Mouse (Mus musculus) MEL-GATA-1-ER (cell line): Measurements from ENCODE around the gene Gtf2f2.
"Not testable (repeated sequence)": the region's sequence is repeated elsewhere in the genome, so short reads cannot be mapped to it uniquely, and the experiment has no call there.

Experiments used
- DNase-seq: peaks from one replicate; pipeline ENCODE4 v3.0.0-alpha.2; 2012; ENCODE audit warnings: low read depth; ENCODE audit errors: extremely low read depth

Gtf2f2 gene

GRCm38 (mm10) chr14:75923314-75924052 is 87.2 kb downstream of the Gtf2f2 start:
- DNase-seq: no peak

- DNase-seq: no peak
These were observed 98.0 kb downstream of the Gtf2f2 start for GRCm38 (mm10) chr14:75912665-75913064.

GRCm38 (mm10) chr14:75911968-75912367 is 98.7 kb downstream of the Gtf2f2 start:
- no peak for DNase-seq

DNA sequence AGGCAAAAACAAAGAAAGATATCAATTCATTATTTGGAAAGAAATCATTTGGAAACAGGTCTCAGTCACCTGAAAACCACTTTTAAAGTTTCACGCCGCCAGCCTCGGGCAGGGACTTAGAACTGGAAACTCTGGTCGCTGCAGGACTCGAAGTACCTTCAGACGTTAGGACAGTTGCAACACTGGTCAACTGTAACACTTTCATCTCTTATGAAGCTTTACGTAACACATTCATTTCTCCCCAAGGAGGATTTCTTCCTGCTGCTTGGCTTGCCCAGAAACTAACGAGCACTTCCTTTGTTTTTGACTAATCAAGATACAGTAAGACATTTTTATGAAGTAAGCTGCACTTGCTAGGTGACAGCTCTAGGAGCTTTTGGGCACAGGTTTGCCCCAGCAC is 103.7 kb downstream of the Gtf2f2 start:
- DNase-seq: no peak

DNA sequence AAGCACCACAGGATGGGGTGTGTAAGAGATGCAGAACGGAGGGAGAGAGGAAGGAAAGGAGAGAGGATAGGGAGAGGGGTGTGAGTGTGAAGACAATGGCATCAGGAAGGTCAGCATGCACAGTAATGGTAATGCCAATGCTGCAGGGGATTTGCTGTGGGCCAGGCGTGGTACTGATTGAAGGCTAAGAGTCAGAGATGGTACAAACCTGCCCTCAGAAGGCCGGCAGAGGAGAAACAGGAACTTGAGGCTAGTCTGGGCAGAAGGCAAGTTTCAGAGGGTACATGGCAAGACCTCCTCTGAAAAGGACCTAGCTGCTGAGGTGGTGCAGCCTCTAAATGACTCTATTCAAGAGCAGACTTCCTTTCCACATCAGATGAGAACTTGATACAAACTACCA is 105.7 kb downstream of the Gtf2f2 start:
- DNase-seq: no peak

GRCm38 (mm10) chr14:75903131-75903530 is 107.5 kb downstream of the Gtf2f2 start:
- no peak for DNase-seq

DNA sequence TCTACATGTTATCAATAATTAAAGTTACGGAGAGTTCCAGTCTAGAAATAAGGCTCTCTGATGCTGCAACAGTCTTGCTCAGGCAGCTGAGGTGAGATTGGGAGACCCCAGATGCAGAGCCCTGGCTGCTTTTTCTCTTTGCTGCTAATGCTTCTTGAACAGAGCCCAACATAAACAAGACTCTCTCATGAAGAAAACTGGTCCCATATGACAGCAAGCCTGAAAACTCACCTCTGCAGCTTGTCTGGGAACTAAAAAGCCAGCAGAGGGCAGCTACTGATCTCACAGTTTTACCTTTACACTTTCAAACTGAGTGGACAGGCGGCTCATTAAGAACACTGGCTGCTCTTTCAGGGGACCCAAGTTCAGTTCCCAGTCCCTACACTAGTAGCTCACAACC is 108.7 kb downstream of the Gtf2f2 start:
- no peak for DNase-seq

DNA sequence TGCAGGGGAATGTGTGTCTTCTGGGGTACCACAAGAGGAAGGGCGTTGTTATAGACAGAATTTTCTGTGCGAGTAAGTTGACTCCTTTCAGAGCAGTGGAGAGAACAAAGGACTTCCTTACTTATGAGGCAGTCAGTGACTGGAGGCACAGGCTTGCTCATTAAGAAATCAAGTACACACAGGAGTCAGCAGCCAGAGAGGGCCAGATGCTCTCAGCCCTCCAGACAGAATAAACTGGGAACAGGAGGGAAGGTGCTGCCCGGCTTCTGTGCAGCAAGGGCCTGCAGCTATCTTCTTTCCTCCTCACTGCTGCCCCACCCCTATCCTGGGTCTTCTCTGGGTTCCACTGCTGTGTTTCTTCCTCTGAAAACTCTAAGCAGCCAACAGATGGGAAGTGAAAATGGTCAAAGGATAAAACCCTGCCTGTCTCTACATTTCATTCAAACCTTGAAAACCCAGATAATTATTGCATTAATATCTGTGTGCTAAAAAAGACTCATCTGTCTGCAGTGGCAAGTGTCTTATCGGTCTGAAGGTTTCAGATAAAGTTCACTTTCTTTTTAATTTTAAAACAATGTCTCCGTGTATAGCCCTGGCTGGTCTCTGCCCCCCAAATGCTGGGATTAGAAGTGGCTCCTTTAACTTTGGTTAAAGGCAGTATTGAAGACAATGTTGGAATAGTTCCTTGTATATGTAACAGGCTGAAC is 109.7 kb downstream of the Gtf2f2 start:
- DNase-seq: no peak

DNA sequence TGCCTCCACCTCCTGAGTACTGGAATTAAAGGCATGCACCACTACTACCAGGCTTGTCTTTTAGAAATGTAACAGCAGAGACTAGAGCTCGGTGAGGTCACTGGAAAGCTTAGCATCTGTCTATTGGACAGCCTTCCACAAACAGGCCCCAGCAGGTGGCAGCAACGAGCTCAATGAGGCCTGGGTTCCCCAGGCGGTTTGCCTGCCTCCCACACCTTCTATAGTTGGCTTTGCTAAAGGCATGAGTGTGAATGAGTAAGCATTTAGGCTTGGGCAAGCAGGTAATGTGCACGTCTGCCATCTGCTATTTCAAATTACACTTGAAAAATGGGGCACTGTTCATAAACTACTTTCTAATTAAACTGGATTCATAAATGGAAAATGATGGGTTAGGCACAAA is 111.1 kb downstream of the Gtf2f2 start:
- peak; percentile 29 for DNase-seq

DNA sequence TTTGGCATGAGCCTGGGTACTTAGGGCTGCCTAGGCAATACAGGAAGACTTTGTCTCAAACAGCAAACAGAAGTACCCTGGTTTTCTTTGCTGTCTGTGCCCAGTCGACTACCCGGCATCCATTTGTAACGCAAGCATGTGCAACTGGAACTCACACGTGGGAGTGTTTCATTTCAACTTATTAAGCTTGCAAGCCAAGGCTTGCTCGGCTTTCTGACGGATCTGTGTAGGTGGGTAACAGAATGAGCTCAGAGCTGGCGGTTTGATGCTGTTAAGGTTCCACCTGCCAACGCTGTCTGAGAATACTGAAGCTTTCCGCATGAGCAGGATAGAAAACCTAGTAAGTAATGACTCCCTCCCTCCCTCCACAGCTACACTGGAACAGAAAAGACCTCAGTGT is 118.5 kb downstream of the Gtf2f2 start:
- no peak for DNase-seq

DNA sequence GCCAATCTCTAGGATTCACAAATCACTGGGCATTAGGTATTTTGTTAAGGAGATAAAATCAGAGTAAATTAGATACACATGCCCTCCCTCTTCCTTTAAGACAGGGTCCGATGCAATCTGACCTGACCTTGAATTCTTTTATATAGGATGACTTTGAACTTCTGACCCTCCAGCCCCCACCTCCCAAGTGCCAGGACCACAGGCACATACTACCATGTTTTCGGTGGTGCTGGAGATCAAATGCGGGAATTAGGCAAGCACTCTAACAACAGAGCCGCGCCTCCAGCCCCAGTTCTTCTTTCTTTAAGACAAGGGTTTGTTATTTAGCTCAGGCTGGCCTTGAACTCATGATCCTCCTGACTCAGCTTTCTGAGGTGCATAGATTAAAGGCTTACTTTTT is 126.8 kb downstream of the Gtf2f2 start:
- no peak for DNase-seq

DNA sequence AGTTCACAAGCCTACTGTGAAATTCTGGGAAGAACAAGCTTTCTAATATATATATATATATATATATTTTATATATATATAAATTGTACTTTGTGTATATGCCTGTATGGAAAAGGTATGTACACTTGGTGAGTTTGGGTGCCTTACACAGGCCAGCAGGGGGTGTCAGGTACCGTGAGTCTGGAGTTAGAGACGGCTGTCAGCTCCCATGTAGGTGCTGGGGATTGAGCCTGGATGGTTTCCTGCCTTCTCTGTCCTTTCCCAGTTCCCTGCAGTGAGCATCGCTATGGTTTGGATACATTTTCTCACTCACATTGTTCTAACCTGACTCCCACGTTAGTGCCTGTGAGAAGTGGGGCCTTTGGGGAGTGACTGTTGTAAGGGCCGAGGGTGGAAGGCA is 127.3 kb downstream of the Gtf2f2 start:
- DNase-seq: no peak

DNA sequence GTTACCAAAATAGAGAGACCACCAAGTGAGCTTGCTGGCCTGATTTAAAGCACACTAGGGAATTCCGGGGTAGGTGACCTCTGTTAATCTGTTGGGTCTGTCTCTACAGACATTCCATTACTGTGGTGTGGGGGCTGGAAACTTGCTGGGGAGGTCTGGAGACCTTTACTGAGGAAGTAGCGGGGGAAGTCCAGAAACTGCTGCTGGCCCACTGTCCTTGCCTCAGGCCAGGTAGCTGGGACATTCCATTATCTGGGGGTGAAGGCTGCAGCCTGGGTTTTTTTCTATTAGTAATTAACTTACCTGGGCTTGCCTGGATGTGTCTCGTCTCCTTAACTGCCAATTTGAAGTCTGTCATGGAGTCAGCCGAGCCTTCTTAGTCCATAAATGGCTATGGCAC is 128.8 kb downstream of the Gtf2f2 start:
- DNase-seq: no peak

- no peak for DNase-seq
These were observed 131.7 kb downstream of the Gtf2f2 start for GRCm38 (mm10) chr14:75878980-75879379.

DNA sequence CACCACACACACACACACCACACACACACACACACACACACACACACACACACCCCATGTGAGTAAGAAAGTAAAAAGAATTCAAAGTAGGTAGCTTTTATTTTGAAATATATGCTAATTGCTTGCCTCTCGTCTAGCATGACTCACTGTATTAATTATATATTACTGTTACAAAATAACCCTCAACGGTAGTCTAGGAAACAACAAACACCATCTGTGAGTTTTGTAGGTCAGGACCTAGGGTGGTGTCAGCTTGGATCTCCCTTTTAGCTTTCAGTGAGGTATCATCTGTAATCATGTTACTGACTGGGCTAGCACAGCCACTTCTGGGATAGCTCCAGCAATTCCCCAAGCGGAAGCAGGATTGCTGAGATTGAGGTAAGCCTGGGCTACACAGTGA is 133.4 kb downstream of the Gtf2f2 start:
- no peak for DNase-seq

DNA sequence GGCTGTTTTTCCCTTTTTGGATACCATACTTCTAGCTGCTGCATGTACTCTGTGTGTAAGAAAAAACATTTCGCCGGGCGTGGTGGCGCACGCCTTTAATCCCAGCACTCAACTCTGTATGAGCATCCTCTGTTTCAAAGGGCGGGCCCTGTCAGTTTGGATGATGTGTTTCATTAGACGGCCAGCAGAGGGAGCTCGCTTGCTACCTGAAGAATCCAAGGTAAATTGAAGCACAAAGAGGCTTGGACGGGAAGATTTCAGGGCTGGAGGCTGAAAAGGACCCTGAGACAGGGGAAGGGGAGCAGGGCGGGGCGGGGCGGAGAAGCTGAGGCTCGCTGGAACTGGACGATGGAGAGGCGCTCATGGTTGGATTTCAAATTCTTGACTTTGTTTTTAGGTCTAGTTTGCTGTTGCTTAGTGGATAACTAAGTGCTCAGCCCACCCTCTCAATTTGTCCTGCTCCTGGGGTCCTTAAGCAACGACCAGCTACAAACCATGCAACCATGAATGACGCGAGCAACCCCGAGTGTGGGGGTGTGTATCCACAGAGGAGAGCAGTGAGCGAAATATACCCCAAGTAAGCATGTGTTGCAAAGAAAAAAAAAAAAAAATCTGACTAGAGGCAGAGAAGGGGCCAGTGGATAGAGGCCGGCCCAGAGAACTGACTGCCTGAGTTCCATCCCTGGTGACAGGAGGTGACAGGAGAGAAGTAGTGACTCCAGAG is 134.2 kb downstream of the Gtf2f2 start:
- peak; percentile 37 for DNase-seq

GRCm38 (mm10) chr14:75873612-75874011 is 137.1 kb downstream of the Gtf2f2 start:
- DNase-seq: no peak

- no peak for DNase-seq
These were observed 138.9 kb downstream of the Gtf2f2 start for GRCm38 (mm10) chr14:75871750-75872149.

DNA sequence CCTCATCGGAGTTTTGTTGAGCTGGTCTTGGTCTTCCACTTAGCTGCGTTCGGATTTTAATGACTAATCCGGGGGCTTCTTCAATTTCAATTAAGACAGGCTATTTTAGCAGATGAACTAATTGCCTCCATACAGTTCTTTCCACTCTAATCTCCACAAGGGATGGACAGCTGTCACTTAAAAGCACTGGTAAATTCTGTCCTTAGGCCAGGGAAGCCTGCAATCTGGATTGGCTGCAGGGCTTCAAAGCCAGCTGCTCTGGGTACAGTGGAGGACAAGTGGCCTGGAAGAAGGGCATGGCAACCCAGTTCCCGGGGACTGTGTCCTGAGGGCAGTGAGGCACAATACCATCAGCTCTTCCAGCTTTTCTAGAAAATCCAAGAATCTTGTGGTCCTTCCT is 139.6 kb downstream of the Gtf2f2 start:
- no peak for DNase-seq

GRCm38 (mm10) chr14:75870631-75871030 is 140.0 kb downstream of the Gtf2f2 start:
- peak; percentile 43 for DNase-seq

DNA sequence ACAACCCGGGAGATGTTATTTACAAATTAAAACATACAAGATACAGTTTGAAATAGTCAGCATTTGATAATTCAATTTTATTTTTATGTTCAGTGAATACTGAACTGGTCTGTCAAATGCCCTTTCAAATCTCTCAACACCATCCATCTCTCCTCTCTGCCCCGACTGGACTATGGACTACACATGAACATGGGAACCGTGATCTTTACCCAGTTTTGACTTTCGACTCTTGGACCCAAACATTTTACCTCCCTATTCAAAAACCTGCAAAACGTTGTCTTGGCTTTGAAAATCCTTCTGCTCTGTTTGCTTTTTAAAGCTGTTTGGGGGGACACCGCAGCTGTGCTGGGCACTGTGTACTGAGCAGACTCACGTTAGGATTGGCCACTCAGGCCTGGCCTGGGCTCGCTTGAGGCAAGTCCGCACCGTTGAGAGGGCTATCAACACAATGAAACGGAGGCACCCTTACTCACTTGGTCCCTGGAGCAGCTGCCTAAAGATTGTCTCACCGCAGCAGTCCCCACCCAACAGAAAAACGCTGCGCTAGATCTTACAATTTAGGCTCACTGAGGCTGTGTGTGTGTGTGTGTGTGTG is 140.8 kb downstream of the Gtf2f2 start:
- no peak for DNase-seq

- not testable (repeated sequence) for DNase-seq
These were observed 142.6 kb downstream of the Gtf2f2 start for GRCm38 (mm10) chr14:75868028-75868427.
